12 mouse cellular contexts compared by ENCODE assay signal in the genomic region with DNA sequence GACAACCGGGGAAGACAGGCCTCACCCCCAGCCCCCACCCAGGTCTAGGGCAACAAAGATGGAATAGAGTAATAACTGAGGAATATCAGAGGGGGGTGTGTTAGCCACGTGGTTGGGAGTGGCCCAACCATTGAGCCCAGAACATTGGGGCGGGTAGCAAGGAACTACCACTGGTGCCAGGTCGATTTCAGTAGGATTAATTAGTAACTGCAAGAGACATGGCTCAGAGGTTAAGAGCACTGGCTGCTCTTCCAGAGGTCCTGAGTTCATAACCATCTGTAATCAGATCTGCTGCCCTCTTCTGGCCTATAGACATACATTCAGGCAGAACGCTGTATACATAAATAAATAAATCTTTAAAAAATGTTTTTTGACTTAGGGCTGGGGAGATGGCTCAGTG. TPM values are rescaled to one million over a fixed set of nuclear protein-coding genes. Genes with fewer than 3 reads are reported as not detected.
A peak's percentile ranks its signal among the peaks of the same experiment; 100 is the strongest.
DNase-seq lines count a peak whose midpoint lies in the region; ATAC-seq and TF ChIP-seq lines count a peak whose summit lies in the region.
"Had no signal": no experiment of that assay in that cellular context is flagged by ENCODE, and none has a peak within 500 bp of the region (broad histone marks: within the 10 kb centered on the region; RNA-seq: fewer than 3 reads in every experiment).

No protein-coding gene starts in this region.

- TF ChIP-seq RAD21 in CH12.LX (IDR thresholded peaks at IDR 0.05; ENCODE audit: low read depth, low read length) = peak; percentile 35

- peaks cover 19% of the 10 kb centered on the region for H3K4me1 ChIP-seq in heart, postnatal 0 days (ENCODE audit: control insufficient read depth, insufficient read depth)
- peaks cover 21% of the 10 kb centered on the region for H3K4me1 ChIP-seq in heart, embryonic 11.5 days (ENCODE audit: control insufficient read depth, insufficient read depth, low read length)
- H3K4me1 ChIP-seq in CH12.LX (ENCODE audit: control insufficient read depth in 1 of 2, insufficient read depth in 2 of 2) = peaks cover 17 to 39% of the 10 kb centered on the region in 2 experiments
- H3K4me1 ChIP-seq in intestine, embryonic 16.5 days (ENCODE audit: control insufficient read depth, insufficient read depth, low read length) = peaks cover 25% of the 10 kb centered on the region
- H3K4me1 ChIP-seq in liver, embryonic 15.5 days (replicated peaks) = peaks cover 64% of the 10 kb centered on the region

- dilution Hi-C loops in CH12.LX (cut with MboI; ENCODE audit: extremely low pct_ligation_motif_present, extremely low pct_unique_long_range_greater_than_20kb, low sequenced_read_pairs) = no loop called here

- no peak overlapping the region for H3K9ac ChIP-seq in heart, postnatal 0 days (replicated peaks; ENCODE audit: low read depth, low read length)
- no peak overlapping the region for H3K9ac ChIP-seq in heart, embryonic 11.5 days (ENCODE audit: low read depth, low read length)
- no peak overlapping the region for H3K9ac ChIP-seq in CH12.LX (ENCODE audit: insufficient read depth, low read depth)
- H3K9ac ChIP-seq in intestine, embryonic 16.5 days (ENCODE audit: low read depth, low read length) = no peak overlapping the region
- no peak overlapping the region for H3K9ac ChIP-seq in liver, embryonic 15.5 days

- DNase-seq in heart, postnatal 0 days (ENCODE audit: low spot score) = no peak
- DNase-seq in CH12.LX (ENCODE audit: extremely low read depth) = no peak
- DNase-seq in Muller cell, postnatal 12 days (ENCODE audit: inconsistent ontology term) = no peak
- DNase-seq in heart, postnatal 4 days = no peak
- DNase-seq in frontal cortex, postnatal 36 days (ENCODE audit: low spot score in 2 of 2) = no peak
- DNase-seq: heart, postnatal 10 days had no signal

- H3K27me3 ChIP-seq in heart, postnatal 0 days (ENCODE audit: control insufficient read depth, insufficient read depth, low read length) = no peaks in the 10 kb centered on the region
- H3K27me3 ChIP-seq in heart, embryonic 11.5 days (ENCODE audit: control insufficient read depth, insufficient read depth, low read length) = no peaks in the 10 kb centered on the region
- H3K27me3 ChIP-seq in CH12.LX (replicated peaks) = no peaks in the 10 kb centered on the region
- H3K27me3 ChIP-seq in intestine, embryonic 16.5 days (replicated peaks; ENCODE audit: control insufficient read depth, insufficient read depth, low read length) = no peaks in the 10 kb centered on the region
- H3K27me3 ChIP-seq in liver, embryonic 15.5 days = no peaks in the 10 kb centered on the region

- TF ChIP-seq POLR2A in CH12.LX (IDR thresholded peaks at IDR 0.05; ENCODE audit: low read depth, low read length) = no peak

- H3K36me3 ChIP-seq in heart, postnatal 0 days (replicated peaks; ENCODE audit: control insufficient read depth, insufficient read depth, low read length) = no peaks in the 10 kb centered on the region
- H3K36me3 ChIP-seq in heart, embryonic 11.5 days (ENCODE audit: control insufficient read depth, insufficient read depth, low read length) = no peaks in the 10 kb centered on the region
- H3K36me3 ChIP-seq in CH12.LX (replicated peaks in 1 of 2; ENCODE audit: control insufficient read depth in 1 of 2, insufficient read depth in 1 of 2, low read length in 1 of 2) = peaks cover 1 to 10% of the 10 kb centered on the region in 2 experiments
- H3K36me3 ChIP-seq in intestine, embryonic 16.5 days (ENCODE audit: control insufficient read depth, insufficient read depth, low read length) = 0 out of 2 replicates have a peak, but pooled peaks cover 1% of the 10 kb centered on the region
- H3K36me3 ChIP-seq in liver, embryonic 15.5 days (replicated peaks) = peaks cover 14% of the 10 kb centered on the region

- in situ Hi-C loops in CH12.LX (cut with MboI; ENCODE audit: low pct_ligation_motif_present, low pct_unique_long_range_greater_than_20kb, low sequenced_read_pairs) = no loop called here

- WGBS in heart, postnatal 0 days = 53% methylated on average over 5 of the region's 5 CpGs
- WGBS in heart, embryonic 11.5 days (ENCODE audit: insufficient replicate concordance) = 50% methylated on average over 5 of the region's 5 CpGs
- 43% methylated on average over 5 of the region's 5 CpGs for whole genome bisulfite sequencing in intestine, embryonic 16.5 days
- WGBS in liver, embryonic 15.5 days (ENCODE audit: insufficient replicate concordance) = 38% methylated on average over 5 of the region's 5 CpGs

- TF ChIP-seq CTCF in heart, postnatal 0 days (IDR thresholded peaks at IDR 0.05; ENCODE audit: low read depth) = peak; percentile 27
- TF ChIP-seq CTCF in CH12.LX (conservative IDR thresholded peaks at IDR 0.05 in 1 of 2, IDR thresholded peaks at IDR 0.05 in 1 of 2; ENCODE audit: low read depth in 2 of 2, low read length in 2 of 2) = peak; percentile 26 to 63; a peak in 3 of 4 replicates

- H3K4me2 ChIP-seq in heart, postnatal 0 days (ENCODE audit: low read depth, low read length) = no peak overlapping the region
- no peak overlapping the region for H3K4me2 ChIP-seq in heart, embryonic 11.5 days
- H3K4me2 ChIP-seq in CH12.LX (ENCODE audit: insufficient read depth, low read depth, poor library complexity, severe bottlenecking) = no peak overlapping the region
- H3K4me2 ChIP-seq in intestine, embryonic 16.5 days (ENCODE audit: low read depth, low read length) = no peak overlapping the region
- H3K4me2 ChIP-seq in liver, embryonic 15.5 days = no peak overlapping the region

- ATAC-seq in heart, postnatal 0 days (ENCODE audit: insufficient read depth, low read depth) = no peak
- no peak for ATAC-seq in heart, embryonic 11.5 days (replicated peaks; ENCODE audit: insufficient number of reproducible peaks, low FRiP score, low TSS enrichment)
- peak; percentile 68 for ATAC-seq in intestine, embryonic 16.5 days
- peak; percentile 10; the same call in 1 of the 2 replicates for ATAC-seq in liver, embryonic 15.5 days (ENCODE audit: insufficient read depth)

- H3K4me3 ChIP-seq in heart, postnatal 0 days (ENCODE audit: low read depth, low read length) = no peak overlapping the region
- no peak overlapping the region for H3K4me3 ChIP-seq in heart, embryonic 11.5 days (ENCODE audit: low read depth, low read length)
- H3K4me3 ChIP-seq in CH12.LX (replicated peaks in 1 of 3; ENCODE audit: low read depth in 2 of 3, low read length in 2 of 3, poor library complexity in 1 of 3) = no peak overlapping the region
- no peak overlapping the region for H3K4me3 ChIP-seq in intestine, embryonic 16.5 days (ENCODE audit: low read length)
- no peak overlapping the region for H3K4me3 ChIP-seq in liver, embryonic 15.5 days (replicated peaks)

- TF ChIP-seq EP300 in heart, postnatal 0 days (IDR thresholded peaks at IDR 0.05; ENCODE audit: low read depth) = no peak
- TF ChIP-seq EP300 in CH12.LX (IDR thresholded peaks at IDR 0.05; ENCODE audit: low read length) = no peak

- no peaks in the 10 kb centered on the region for H3K9me3 ChIP-seq in heart, postnatal 0 days (replicated peaks; ENCODE audit: control insufficient read depth, low read length)
- no peaks in the 10 kb centered on the region for H3K9me3 ChIP-seq in heart, embryonic 11.5 days (replicated peaks; ENCODE audit: control insufficient read depth, low read length)
- no peaks in the 10 kb centered on the region for H3K9me3 ChIP-seq in CH12.LX (replicated peaks; ENCODE audit: low read length)
- H3K9me3 ChIP-seq in intestine, embryonic 16.5 days (ENCODE audit: control insufficient read depth, low read length) = no peaks in the 10 kb centered on the region
- no peaks in the 10 kb centered on the region for H3K9me3 ChIP-seq in liver, embryonic 15.5 days (replicated peaks)

- no peak overlapping the region for H3K27ac ChIP-seq in heart, postnatal 0 days (ENCODE audit: low read depth)
- no peak overlapping the region for H3K27ac ChIP-seq in heart, embryonic 11.5 days (ENCODE audit: low read depth, low read length)
- H3K27ac ChIP-seq in CH12.LX (ENCODE audit: insufficient read depth, low read depth) = no peak overlapping the region
- 0 out of 2 replicates have a peak overlapping the region, but pooled peaks have one; percentile 31 for H3K27ac ChIP-seq in intestine, embryonic 16.5 days (ENCODE audit: low read length)
- peak overlapping the region; percentile 92 for H3K27ac ChIP-seq in liver, embryonic 15.5 days (replicated peaks)

- peaks cover 25% of the 10 kb centered on the region for H3K79me2 ChIP-seq in CH12.LX (replicated peaks; ENCODE audit: control insufficient read depth, extremely low read depth, insufficient read depth, poor library complexity, severe bottlenecking)

RNA-seq across cellular contexts. Expression of a gene that starts 2.4 kb away (rescaled TPM):
- 36.1 and 56.8 TPM in 2 replicates for total RNA-seq in heart, postnatal 0 days (2014; rRNA removed; ENCODE audit: low replicate concordance)
- polyA plus RNA-seq in heart, postnatal 0 days (2015; fragmentation: Nextera tagmentation; extraction: Ambion mirVana) = 83.6 and 85.0 TPM in 2 replicates
- polyA plus RNA-seq in heart, embryonic 11.5 days (2014; fragmentation: Nextera tagmentation; extraction: Ambion mirVana) = 256 and 259 TPM in 2 replicates
- total RNA-seq in CH12.LX (2012; rRNA removed) = 193 and 237 TPM in 2 replicates
- total RNA-seq in CH12.LX (2014; rRNA removed) = 242 and 270 TPM in 2 replicates
- polyA plus RNA-seq in CH12.LX (2012; ENCODE audit: insufficient read length, low read depth) = 286 and 289 TPM in 2 replicates
- 259 and 306 TPM in 2 replicates for polyA plus RNA-seq in intestine, embryonic 16.5 days (2015; fragmentation: Nextera tagmentation; extraction: Ambion mirVana)
- polyA plus RNA-seq in liver, embryonic 15.5 days (2015; fragmentation: Nextera tagmentation; extraction: Ambion mirVana) = 306 and 347 TPM in 2 replicates
- 10 to 100 TPM; 63.1 to 69.1 TPM for total RNA-seq in heart, postnatal 4 days (2021)

RNA-seq across cellular contexts. Expression of a gene that starts 13.9 kb away (rescaled TPM):
- not detected in 2 replicates for total RNA-seq in heart, postnatal 0 days (2014; rRNA removed; ENCODE audit: low replicate concordance)
- polyA plus RNA-seq in heart, postnatal 0 days (2015; fragmentation: Nextera tagmentation; extraction: Ambion mirVana) = not detected in 2 replicates
- not detected in 2 replicates for polyA plus RNA-seq in heart, embryonic 11.5 days (2014; fragmentation: Nextera tagmentation; extraction: Ambion mirVana)
- total RNA-seq in CH12.LX (2012; rRNA removed) (not detected in 2 replicates), CH12.LX (2014; rRNA removed) (not detected in 2 replicates)
- not detected in 2 replicates for polyA plus RNA-seq in CH12.LX (2012; ENCODE audit: insufficient read length, low read depth)
- 0.07 TPM in 1 of 2 replicates, not detected in the other for polyA plus RNA-seq in intestine, embryonic 16.5 days (2015; fragmentation: Nextera tagmentation; extraction: Ambion mirVana)
- not detected in 2 replicates for polyA plus RNA-seq in liver, embryonic 15.5 days (2015; fragmentation: Nextera tagmentation; extraction: Ambion mirVana)
- total RNA-seq in heart, postnatal 4 days (2021) = under 1 TPM in 1 of 2 experiments, not detected in 1; 0.18 TPM
- total RNA-seq: heart, postnatal 10 days; neutrophil, adult 5-6 weeks had no signal
- polyA plus RNA-seq: embryonic facial prominence, embryonic 11.5 days; frontal cortex, adult 2 months had no signal

RNA-seq across cellular contexts. Expression of a gene that starts 20.7 kb away (rescaled TPM):
- total RNA-seq in heart, postnatal 0 days (2014; rRNA removed; ENCODE audit: low replicate concordance) = 103 and 117 TPM in 2 replicates
- 41.4 and 44.0 TPM in 2 replicates for polyA plus RNA-seq in heart, postnatal 0 days (2015; fragmentation: Nextera tagmentation; extraction: Ambion mirVana)
- 98.5 and 101 TPM in 2 replicates for polyA plus RNA-seq in heart, embryonic 11.5 days (2014; fragmentation: Nextera tagmentation; extraction: Ambion mirVana)
- total RNA-seq in CH12.LX (2012; rRNA removed) = 235 and 236 TPM in 2 replicates
- total RNA-seq in CH12.LX (2014; rRNA removed) = 146 and 149 TPM in 2 replicates
- polyA plus RNA-seq in CH12.LX (2012; ENCODE audit: insufficient read length, low read depth) = 158 and 179 TPM in 2 replicates
- polyA plus RNA-seq in intestine, embryonic 16.5 days (2015; fragmentation: Nextera tagmentation; extraction: Ambion mirVana) = 119 and 147 TPM in 2 replicates
- 136 and 138 TPM in 2 replicates for polyA plus RNA-seq in liver, embryonic 15.5 days (2015; fragmentation: Nextera tagmentation; extraction: Ambion mirVana)
- total RNA-seq in heart, postnatal 4 days (2021) = 10 to 100 TPM; 93.1 to 99.2 TPM

RNA-seq across cellular contexts. Expression of a gene that starts 20.9 kb away (rescaled TPM):
- 14.5 and 17.6 TPM in 2 replicates for total RNA-seq in heart, postnatal 0 days (2014; rRNA removed; ENCODE audit: low replicate concordance)
- polyA plus RNA-seq in heart, postnatal 0 days (2015; fragmentation: Nextera tagmentation; extraction: Ambion mirVana) = 13.1 and 16.5 TPM in 2 replicates
- 13.1 and 14.3 TPM in 2 replicates for polyA plus RNA-seq in heart, embryonic 11.5 days (2014; fragmentation: Nextera tagmentation; extraction: Ambion mirVana)
- total RNA-seq in CH12.LX (2012; rRNA removed) (6.8 and 7.3 TPM in 2 replicates), CH12.LX (2014; rRNA removed) (5.0 and 5.7 TPM in 2 replicates)
- polyA plus RNA-seq in CH12.LX (2012; ENCODE audit: insufficient read length, low read depth) = 7.1 and 7.5 TPM in 2 replicates
- 9.6 and 10.7 TPM in 2 replicates for polyA plus RNA-seq in intestine, embryonic 16.5 days (2015; fragmentation: Nextera tagmentation; extraction: Ambion mirVana)
- polyA plus RNA-seq in liver, embryonic 15.5 days (2015; fragmentation: Nextera tagmentation; extraction: Ambion mirVana) = 11.8 and 12.0 TPM in 2 replicates
- total RNA-seq in heart, postnatal 4 days (2021) = 10 to 100 TPM; 15.3 to 15.5 TPM

RNA-seq across cellular contexts. Expression of a gene that starts 26.6 kb away (rescaled TPM):
- total RNA-seq in heart, postnatal 0 days (2014; rRNA removed; ENCODE audit: low replicate concordance) = 7.4 and 7.8 TPM in 2 replicates
- polyA plus RNA-seq in heart, postnatal 0 days (2015; fragmentation: Nextera tagmentation; extraction: Ambion mirVana) = 9.4 and 9.5 TPM in 2 replicates
- polyA plus RNA-seq in heart, embryonic 11.5 days (2014; fragmentation: Nextera tagmentation; extraction: Ambion mirVana) = 3.0 and 3.7 TPM in 2 replicates
- not detected in 2 replicates for total RNA-seq in CH12.LX (2012; rRNA removed)
- total RNA-seq in CH12.LX (2014; rRNA removed) = not detected in 2 replicates
- not detected in 2 replicates for polyA plus RNA-seq in CH12.LX (2012; ENCODE audit: insufficient read length, low read depth)
- polyA plus RNA-seq in intestine, embryonic 16.5 days (2015; fragmentation: Nextera tagmentation; extraction: Ambion mirVana) = 12.2 and 13.7 TPM in 2 replicates
- 1.6 and 1.8 TPM in 2 replicates for polyA plus RNA-seq in liver, embryonic 15.5 days (2015; fragmentation: Nextera tagmentation; extraction: Ambion mirVana)
- total RNA-seq in heart, postnatal 4 days (2021) = 1 to 10 TPM; 3.3 to 4.0 TPM

Comparison
In these comparisons a context has a peak if more than half of its experiments do, and no peak if none do; other contexts are left out.
1. ATAC-seq: peak in intestine, embryonic 16.5 days (single experiment) and liver, embryonic 15.5 days (single experiment); none in heart, postnatal 0 days (single experiment) and heart, embryonic 11.5 days (single experiment).
2. H3K27ac ChIP-seq: peak in intestine, embryonic 16.5 days (single experiment) and liver, embryonic 15.5 days (single experiment); none in heart, postnatal 0 days (single experiment), heart, embryonic 11.5 days (single experiment) and CH12.LX (single experiment).